Mouse (Mus musculus): ENCODE data around the gene Sytl2.
A peak's percentile ranks its signal among the peaks of the same experiment; 100 is the strongest.

DNA sequence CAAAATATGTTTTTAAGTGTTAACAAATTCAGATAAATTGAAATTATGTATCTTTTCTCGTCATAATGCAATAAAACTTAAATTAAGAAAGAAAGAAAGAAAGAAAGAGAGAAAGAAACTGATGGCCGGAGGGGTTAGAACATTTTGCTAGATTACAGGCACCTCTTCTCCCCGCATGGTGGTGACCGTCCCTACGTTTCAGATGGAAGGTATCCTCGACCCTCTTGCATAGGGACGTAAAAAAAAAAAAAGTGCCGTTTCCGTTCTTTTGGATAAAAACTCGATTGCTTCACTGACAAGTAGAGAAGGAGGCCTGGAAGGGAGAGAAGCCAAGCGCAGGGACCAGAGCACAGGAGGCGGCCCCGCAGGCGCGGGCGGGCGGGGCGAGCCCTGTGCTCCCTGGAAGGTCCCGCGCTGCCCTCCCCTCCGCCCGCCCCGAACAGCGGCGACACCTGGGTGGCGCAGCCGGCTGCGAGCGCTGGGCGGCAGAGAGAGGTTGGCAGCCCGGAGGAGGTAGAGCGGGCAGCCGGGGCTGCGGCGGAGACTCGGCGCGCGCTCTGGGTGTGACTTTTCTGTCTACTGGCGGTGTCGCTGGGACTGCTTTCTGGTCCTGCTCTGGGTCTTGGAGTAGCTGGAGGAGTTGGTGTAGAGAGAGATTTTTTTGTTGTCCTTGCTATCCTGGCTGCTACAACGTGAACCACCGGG is at the start of gene Sytl2:
- no peak for TF ChIP-seq MXI1 (IDR thresholded peaks at IDR 0.05; ENCODE audit: low read depth, low read length)
- TF ChIP-seq MAZ (IDR thresholded peaks at IDR 0.05; ENCODE audit: low read depth, low read length), result no peak
- TF ChIP-seq POLR2A (IDR thresholded peaks at IDR 0.05; ENCODE audit: low read depth, low read length), result no peak
- TF ChIP-seq CTCF (conservative IDR thresholded peaks at IDR 0.05 in 1 of 2, IDR thresholded peaks at IDR 0.05 in 1 of 2; ENCODE audit: low read depth in 2 of 2, low read length in 2 of 2), result peak in 1 of 2 experiments; percentile 35; a peak in 2 of 4 replicates
- no peak for TF ChIP-seq EP300 (IDR thresholded peaks at IDR 0.05; ENCODE audit: low read length)
- no peak for TF ChIP-seq CHD2 (IDR thresholded peaks at IDR 0.05; ENCODE audit: low read length)
